Mouse (Mus musculus) kidney, adult 2 months (tissue): ENCODE measurements around the gene Hspb7. TPM values are rescaled to one million over a fixed set of nuclear protein-coding genes. Genes with fewer than 3 reads are reported as not detected.
A peak's percentile ranks its signal among the peaks of the same experiment; 100 is the strongest.

Experiments used
- DNase-seq: peaks from one replicate; pipeline ENCODE4 v3.0.0; 2021
- H3K27ac ChIP-seq: fragments of 200-500 bp; 2 replicates; pipeline ENCODE4 v1.5.1; 2012; ENCODE audit warnings: low read depth, low read length, control low read depth, inconsistent platforms; ENCODE audit not compliant: insufficient read depth
- H3K27me3 ChIP-seq: fragments of 200-500 bp; replicated peaks from 2 replicates; pipeline ENCODE4 v1.6.1; 2012; ENCODE audit warnings: mild to moderate bottlenecking, moderate library complexity, low read length, inconsistent platforms; ENCODE audit not compliant: control insufficient read depth, insufficient read depth
- H3K36me3 ChIP-seq: fragments of 200-500 bp; 2 replicates; pipeline ENCODE4 v1.6.1; 2012; ENCODE audit warnings: mild to moderate bottlenecking, moderate library complexity, low read length, inconsistent platforms; ENCODE audit not compliant: control insufficient read depth, insufficient read depth
- H3K4me1 ChIP-seq: fragments of 200-500 bp; 2 replicates; pipeline ENCODE4 v1.6.1; 2011; ENCODE audit warnings: low read length; ENCODE audit not compliant: control insufficient read depth, insufficient read depth
- H3K4me3 ChIP-seq: fragments of 200-500 bp; 2 replicates; pipeline ENCODE4 v1.5.1; 2011; ENCODE audit warnings: mild to moderate bottlenecking, low read depth, low read length, control low read depth; ENCODE audit not compliant: insufficient read depth
- CTCF ChIP-seq: fragments of 200-500 bp; conservative IDR thresholded peaks from 2 replicates; pipeline ENCODE4 v1.5.1; 2011; ENCODE audit warnings: low read depth, mild to moderate bottlenecking, control low read depth, low read length, moderate library complexity, mixed read lengths; ENCODE audit not compliant: insufficient read depth, insufficient read length
- POLR2A ChIP-seq: fragments of 200-500 bp; IDR thresholded peaks from one replicate; pipeline ENCODE4 v1.6.1; 2011; ENCODE audit warnings: low read depth, low read length, control low read depth
- WGBS: fragments of 180-500 bp; shearing (Covaris S2); methylation state at CpG from one replicate; pipeline ENCODE4 v1.1.7; 2018; 5-methylcytosine and 5-hydroxymethylcytosine counted together
- polyA plus RNA-seq: library from polyadenylated mRNA; depleted of rRNA; stranded (reverse); fragments of >200 nt; gene quantifications from 2 replicates; pipeline ENCODE4 v1.2.3, GENCODE M21; 2012

Gene Hspb7
- polyA plus RNA-seq, 1 experiment, result 9.5 TPM

- no peak overlapping the region for H3K4me3 ChIP-seq
- H3K27ac ChIP-seq, result no peak overlapping the region
- TF ChIP-seq CTCF, result no peak
- TF ChIP-seq POLR2A, result no peak
- no peaks in the 10 kb centered on the region for H3K27me3 ChIP-seq
- WGBS, result 85% methylated on average over 2 of the region's 2 CpGs
- no peaks in the 10 kb centered on the region for H3K36me3 ChIP-seq
- peaks cover 9% of the 10 kb centered on the region for H3K4me1 ChIP-seq
- no peak for DNase-seq
Measured at GRCm38 (mm10) chr4:141451251-141451650, 30.7 kb downstream of the Hspb7 start.

DNA sequence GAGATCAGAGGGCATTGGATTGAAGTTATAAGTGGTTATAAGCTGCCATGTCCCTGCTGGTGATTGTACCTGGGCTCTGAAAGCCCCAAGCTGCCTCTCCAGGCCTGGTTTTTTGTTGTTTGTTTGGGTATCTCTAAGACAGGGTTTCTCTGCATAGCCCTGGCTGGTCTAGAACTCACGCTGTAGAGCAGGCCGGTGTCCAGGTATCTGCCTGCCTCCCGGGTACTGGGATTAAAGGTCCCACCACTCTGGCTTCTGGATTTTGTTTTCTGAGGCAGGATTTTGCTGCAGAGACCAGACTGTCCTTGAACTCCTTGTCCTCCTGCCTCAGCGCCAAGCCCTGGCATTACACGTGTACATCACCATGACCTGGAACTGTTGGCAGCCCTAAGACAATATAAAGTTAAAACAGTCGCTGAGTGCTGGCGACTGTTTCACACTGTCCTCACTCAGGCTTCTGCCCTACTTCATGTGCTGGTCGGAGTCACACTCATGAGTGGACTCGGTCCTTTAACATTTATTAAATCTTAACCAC is 31.4 kb downstream of the Hspb7 start:
- H3K27ac ChIP-seq, result no peak overlapping the region
- peak; percentile 43 for DNase-seq
- 67% methylated on average over 9 of the region's 9 CpGs for WGBS

GRCm38 (mm10) chr4:141454581-141455350 is 34.2 kb downstream of the Hspb7 start:
- DNase-seq, result no peak
- H3K27ac ChIP-seq, result no peak overlapping the region
- TF ChIP-seq CTCF, result no peak
- WGBS, result 75% methylated on average over 14 of the region's 14 CpGs
- peaks cover 14% of the 10 kb centered on the region for H3K4me1 ChIP-seq
- no peaks in the 10 kb centered on the region for H3K27me3 ChIP-seq
- no peak overlapping the region for H3K4me3 ChIP-seq
- no peaks in the 10 kb centered on the region for H3K36me3 ChIP-seq

More for the DNA sequence above, 31.4 kb downstream of the Hspb7 start:
- no peak for TF ChIP-seq CTCF
- no peak for TF ChIP-seq POLR2A
- Histone ChIP-seq H3K27me3 (no peaks in the 10 kb centered on the region), H3K4me1 (peaks cover 9% of the 10 kb centered on the region), H3K36me3 (no peaks in the 10 kb centered on the region), H3K4me3 (no peak overlapping the region)

- Histone ChIP-seq H3K27ac (no peak overlapping the region), H3K4me3 (no peak overlapping the region), H3K4me1 (peaks cover 14% of the 10 kb centered on the region), H3K27me3 (no peaks in the 10 kb centered on the region), H3K36me3 (no peaks in the 10 kb centered on the region)
- no peak for DNase-seq
- TF ChIP-seq POLR2A (no peak), CTCF (no peak)
- 84% methylated on average over 4 of the region's 4 CpGs for WGBS
Measured at GRCm38 (mm10) chr4:141455526-141455925, 34.9 kb downstream of the Hspb7 start.

- H3K27ac ChIP-seq, result no peak overlapping the region
- DNase-seq, result no peak
- 87% methylated on average over 14 of the region's 14 CpGs for WGBS
- TF ChIP-seq CTCF (no peak), POLR2A (no peak)
- peaks cover 14% of the 10 kb centered on the region for H3K4me1 ChIP-seq
- H3K36me3 ChIP-seq, result no peaks in the 10 kb centered on the region
- H3K4me3 ChIP-seq, result no peak overlapping the region
- no peaks in the 10 kb centered on the region for H3K27me3 ChIP-seq
Measured at GRCm38 (mm10) chr4:141456193-141456938, 35.8 kb downstream of the Hspb7 start.

GRCm38 (mm10) chr4:141458236-141458635 is 37.7 kb downstream of the Hspb7 start:
- peak; percentile 57 for DNase-seq
- no peaks in the 10 kb centered on the region for H3K27me3 ChIP-seq
- no peaks in the 10 kb centered on the region for H3K36me3 ChIP-seq
- TF ChIP-seq CTCF (no peak), POLR2A (no peak)
- peak overlapping the region; percentile 35; the same call in 1 of the 2 replicates for H3K27ac ChIP-seq
- H3K4me3 ChIP-seq, result no peak overlapping the region
- WGBS, result 34% methylated on average over 7 of the region's 7 CpGs
- peaks cover 7% of the 10 kb centered on the region; the same call in 1 of the 2 replicates for H3K4me1 ChIP-seq

DNA sequence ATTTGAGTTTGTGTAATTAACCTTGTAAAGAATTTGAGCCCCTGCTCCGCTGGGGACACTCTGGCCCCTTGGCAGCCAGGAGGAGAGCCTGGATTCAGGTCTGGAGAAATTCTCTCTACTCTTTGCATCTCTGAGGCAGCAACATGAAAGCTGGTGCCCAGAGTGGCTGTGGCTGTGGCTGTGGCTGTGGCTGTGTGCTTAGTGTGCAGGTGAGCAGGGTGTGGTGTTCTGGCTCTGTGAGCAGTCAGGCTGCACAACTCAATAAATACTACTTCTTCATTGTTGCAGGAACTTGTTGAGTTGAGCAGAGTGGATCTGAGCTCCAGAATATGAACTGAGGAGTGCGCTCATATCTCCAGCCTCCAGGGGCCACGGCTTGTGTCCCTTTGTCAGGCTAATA is 38.3 kb downstream of the Hspb7 start:
- WGBS, result 82% methylated on average over 3 of the region's 3 CpGs
- no peak for DNase-seq
- TF ChIP-seq CTCF (no peak), POLR2A (no peak)
- H3K4me3 ChIP-seq, result no peak overlapping the region
- H3K27ac ChIP-seq, result no peak overlapping the region
- H3K27me3 ChIP-seq, result no peaks in the 10 kb centered on the region
- no peaks in the 10 kb centered on the region for H3K36me3 ChIP-seq
- H3K4me1 ChIP-seq, result peaks cover 12% of the 10 kb centered on the region; the same call in 1 of the 2 replicates
